Mouse (Mus musculus) heart, postnatal 14 days (tissue): ENCODE data around the gene Vmn1r73. TPM values are rescaled to one million over a fixed set of nuclear protein-coding genes. Genes with fewer than 3 reads are reported as not detected.

Experiments
- DNase-seq, 2 experiments: peaks; one replicate each; pipeline ENCODE4 v3.0.0; 2021 to 2022
- intact Hi-C: fragments of 180-260 bp; cut with DNase I; formaldehyde crosslinking; loops from one replicate; pipeline ENCODE4 v1.15.1; 2025
- long read RNA-seq, 2 experiments: library from polyadenylated mRNA; stranded (forward); transcript quantifications; one replicate each; pipeline ENCODE4 v2.0.0; 2021
- total RNA-seq, 2 experiments: library from RNA; stranded (reverse); gene quantifications; 2 replicates each; pipeline ENCODE4 v1.2.3; 2021

Gene Vmn1r73
- total RNA-seq = not detected
- long read RNA-seq, experiment 1 = 0 reads
- long read RNA-seq, experiment 2 = 0 reads

GRCm38 (mm10) chr7:11729966-11730365, at the start of gene Vmn1r73:
Vmn1r73 (plus strand) TSS chr7:11730266.
- intact Hi-C loops = no loop called here
- DNase-seq = no peak

Other genes starting within 250 kb of the Vmn1r73 start
- gene Zscan4-ps2, start 216.0 kb upstream of the Vmn1r73 start, total RNA-seq = not detected
- gene Zscan4-ps3, start 121.0 kb upstream of the Vmn1r73 start, total RNA-seq = not detected
- gene Vmn1r72, start 50.1 kb upstream of the Vmn1r73 start, total RNA-seq = not detected
- not detected for gene Vmn1r74, start 103.7 kb downstream of the Vmn1r73 start, total RNA-seq
- not detected for gene Vmn1r75, start 144.4 kb downstream of the Vmn1r73 start, total RNA-seq
- not detected for gene Vmn1r76, start 207.9 kb downstream of the Vmn1r73 start, total RNA-seq